Mouse (Mus musculus): Measurements from ENCODE around the gene Prkn. TPM values are rescaled to one million over a fixed set of nuclear protein-coding genes. Genes with fewer than 3 reads are reported as not detected.

The Prkn gene
- polyA plus RNA-seq, 1 experiment from 2014 or later = 2.8 TPM

- H3K4me1 ChIP-seq (ENCODE audit: insufficient read depth, low read length) = no peaks in the 10 kb centered on the region
- WGBS = 49% methylated on average over 8 of the region's 8 CpGs
- no peak overlapping the region for H3K9ac ChIP-seq (replicated peaks; ENCODE audit: low read length)
- no peaks in the 10 kb centered on the region for H3K27me3 ChIP-seq (ENCODE audit: insufficient read depth, low read length)
- no peak overlapping the region for H3K27ac ChIP-seq (ENCODE audit: low read length)
- no peak for ATAC-seq (ENCODE audit: low FRiP score, low TSS enrichment)
- H3K36me3 ChIP-seq (ENCODE audit: insufficient read depth, low read length) = no peaks in the 10 kb centered on the region
- no peak overlapping the region for H3K4me2 ChIP-seq (replicated peaks; ENCODE audit: low read depth, low read length)
- H3K4me3 ChIP-seq (ENCODE audit: low read length) = no peak overlapping the region
- no peaks in the 10 kb centered on the region for H3K9me3 ChIP-seq (ENCODE audit: low read length)
Measured at GRCm38 (mm10) chr17:11570392-11570791, 730.2 kb downstream of the Prkn start.

GRCm38 (mm10) chr17:11573666-11574065, 733.5 kb downstream of the Prkn start:
- Histone ChIP-seq H3K9ac (replicated peaks; ENCODE audit: low read length) (no peak overlapping the region), H3K4me2 (replicated peaks; ENCODE audit: low read depth, low read length) (no peak overlapping the region), H3K4me3 (ENCODE audit: low read length) (no peak overlapping the region), H3K9me3 (ENCODE audit: low read length) (no peaks in the 10 kb centered on the region), H3K4me1 (ENCODE audit: insufficient read depth, low read length) (no peaks in the 10 kb centered on the region), H3K27me3 (ENCODE audit: insufficient read depth, low read length) (no peaks in the 10 kb centered on the region), H3K36me3 (ENCODE audit: insufficient read depth, low read length) (no peaks in the 10 kb centered on the region), H3K27ac (ENCODE audit: low read length) (no peak overlapping the region)
- no peak for ATAC-seq (ENCODE audit: low FRiP score, low TSS enrichment)
- WGBS = 87% methylated on average over 9 of the region's 9 CpGs

- WGBS = 86% methylated on average over 4 of the region's 4 CpGs
- H3K4me1 ChIP-seq (ENCODE audit: insufficient read depth, low read length) = no peaks in the 10 kb centered on the region
- no peak for ATAC-seq (ENCODE audit: low FRiP score, low TSS enrichment)
- no peak overlapping the region for H3K27ac ChIP-seq (ENCODE audit: low read length)
- no peak overlapping the region for H3K4me2 ChIP-seq (replicated peaks; ENCODE audit: low read depth, low read length)
- no peaks in the 10 kb centered on the region for H3K9me3 ChIP-seq (ENCODE audit: low read length)
- H3K9ac ChIP-seq (replicated peaks; ENCODE audit: low read length) = no peak overlapping the region
- no peaks in the 10 kb centered on the region for H3K27me3 ChIP-seq (ENCODE audit: insufficient read depth, low read length)
- H3K4me3 ChIP-seq (ENCODE audit: low read length) = no peak overlapping the region
- no peaks in the 10 kb centered on the region for H3K36me3 ChIP-seq (ENCODE audit: insufficient read depth, low read length)
Measured at GRCm38 (mm10) chr17:11585491-11585890, 745.3 kb downstream of the Prkn start.

GRCm38 (mm10) chr17:11607931-11608330, 767.7 kb downstream of the Prkn start:
- Histone ChIP-seq H3K36me3 (ENCODE audit: insufficient read depth, low read length) (no peaks in the 10 kb centered on the region), H3K27me3 (ENCODE audit: insufficient read depth, low read length) (no peaks in the 10 kb centered on the region), H3K4me3 (ENCODE audit: low read length) (no peak overlapping the region), H3K27ac (ENCODE audit: low read length) (no peak overlapping the region), H3K4me2 (replicated peaks; ENCODE audit: low read depth, low read length) (no peak overlapping the region), H3K9ac (replicated peaks; ENCODE audit: low read length) (no peak overlapping the region), H3K9me3 (ENCODE audit: low read length) (0 out of 2 replicates have a peak, but pooled peaks cover under 1% of the 10 kb centered on the region), H3K4me1 (ENCODE audit: insufficient read depth, low read length) (peaks cover 8% of the 10 kb centered on the region)
- no peak for ATAC-seq (ENCODE audit: low FRiP score, low TSS enrichment)
- 97% methylated on average over 5 of the region's 5 CpGs for WGBS

GRCm38 (mm10) chr17:11611459-11611858, 771.3 kb downstream of the Prkn start:
- H3K27me3 ChIP-seq (ENCODE audit: insufficient read depth, low read length) = no peaks in the 10 kb centered on the region
- H3K4me2 ChIP-seq (replicated peaks; ENCODE audit: low read depth, low read length) = no peak overlapping the region
- H3K4me1 ChIP-seq (ENCODE audit: insufficient read depth, low read length) = peaks cover 12% of the 10 kb centered on the region
- H3K9ac ChIP-seq (replicated peaks; ENCODE audit: low read length) = no peak overlapping the region
- no peaks in the 10 kb centered on the region for H3K36me3 ChIP-seq (ENCODE audit: insufficient read depth, low read length)
- no peaks in the 10 kb centered on the region for H3K9me3 ChIP-seq (ENCODE audit: low read length)
- WGBS = 13% methylated on average over 7 of the region's 7 CpGs
- no peak overlapping the region for H3K27ac ChIP-seq (ENCODE audit: low read length)
- H3K4me3 ChIP-seq (ENCODE audit: low read length) = no peak overlapping the region
- no peak for ATAC-seq (ENCODE audit: low FRiP score, low TSS enrichment)

GRCm38 (mm10) chr17:11612801-11613531, 772.8 kb downstream of the Prkn start:
- Histone ChIP-seq H3K4me3 (ENCODE audit: low read length) (0 out of 2 replicates have a peak overlapping the region, but pooled peaks have one; percentile 4), H3K27ac (ENCODE audit: low read length) (no peak overlapping the region), H3K36me3 (ENCODE audit: insufficient read depth, low read length) (no peaks in the 10 kb centered on the region), H3K4me2 (replicated peaks; ENCODE audit: low read depth, low read length) (peak overlapping the region; percentile 37), H3K4me1 (ENCODE audit: insufficient read depth, low read length) (peaks cover 12% of the 10 kb centered on the region), H3K9me3 (ENCODE audit: low read length) (no peaks in the 10 kb centered on the region), H3K27me3 (ENCODE audit: insufficient read depth, low read length) (no peaks in the 10 kb centered on the region), H3K9ac (replicated peaks; ENCODE audit: low read length) (no peak overlapping the region)
- WGBS = 38% methylated on average over 21 of the region's 21 CpGs
- ATAC-seq (ENCODE audit: low FRiP score, low TSS enrichment) = peak; percentile 52

GRCm38 (mm10) chr17:11617552-11617951, 777.4 kb downstream of the Prkn start:
- ATAC-seq (ENCODE audit: low FRiP score, low TSS enrichment) = no peak
- Histone ChIP-seq H3K9me3 (ENCODE audit: low read length) (no peaks in the 10 kb centered on the region), H3K36me3 (ENCODE audit: insufficient read depth, low read length) (no peaks in the 10 kb centered on the region), H3K27ac (ENCODE audit: low read length) (no peak overlapping the region), H3K9ac (replicated peaks; ENCODE audit: low read length) (no peak overlapping the region), H3K4me2 (replicated peaks; ENCODE audit: low read depth, low read length) (no peak overlapping the region), H3K27me3 (ENCODE audit: insufficient read depth, low read length) (no peaks in the 10 kb centered on the region), H3K4me3 (ENCODE audit: low read length) (no peak overlapping the region), H3K4me1 (ENCODE audit: insufficient read depth, low read length) (peaks cover 8% of the 10 kb centered on the region)
- 74% methylated on average over 2 of the region's 2 CpGs for WGBS

- no peak overlapping the region for H3K27ac ChIP-seq (ENCODE audit: low read length)
- no peak overlapping the region for H3K4me3 ChIP-seq (ENCODE audit: low read length)
- no peak for ATAC-seq (ENCODE audit: low FRiP score, low TSS enrichment)
- no peaks in the 10 kb centered on the region for H3K36me3 ChIP-seq (ENCODE audit: insufficient read depth, low read length)
- H3K4me2 ChIP-seq (replicated peaks; ENCODE audit: low read depth, low read length) = no peak overlapping the region
- H3K27me3 ChIP-seq (ENCODE audit: insufficient read depth, low read length) = no peaks in the 10 kb centered on the region
- no peaks in the 10 kb centered on the region for H3K4me1 ChIP-seq (ENCODE audit: insufficient read depth, low read length)
- no peaks in the 10 kb centered on the region for H3K9me3 ChIP-seq (ENCODE audit: low read length)
- 80% methylated on average over 8 of the region's 8 CpGs for WGBS
- H3K9ac ChIP-seq (replicated peaks; ENCODE audit: low read length) = no peak overlapping the region
Measured at GRCm38 (mm10) chr17:11618886-11619590, 778.9 kb downstream of the Prkn start.

- Histone ChIP-seq H3K27ac (ENCODE audit: low read length) (no peak overlapping the region), H3K9ac (replicated peaks; ENCODE audit: low read length) (no peak overlapping the region), H3K27me3 (ENCODE audit: insufficient read depth, low read length) (no peaks in the 10 kb centered on the region), H3K4me2 (replicated peaks; ENCODE audit: low read depth, low read length) (no peak overlapping the region), H3K4me3 (ENCODE audit: low read length) (no peak overlapping the region), H3K4me1 (ENCODE audit: insufficient read depth, low read length) (no peaks in the 10 kb centered on the region), H3K36me3 (ENCODE audit: insufficient read depth, low read length) (no peaks in the 10 kb centered on the region), H3K9me3 (ENCODE audit: low read length) (no peaks in the 10 kb centered on the region)
- ATAC-seq (ENCODE audit: low FRiP score, low TSS enrichment) = no peak
- WGBS = 56% methylated on average over 3 of the region's 3 CpGs
Measured at GRCm38 (mm10) chr17:11620770-11621169, 780.6 kb downstream of the Prkn start.

GRCm38 (mm10) chr17:11621492-11621891, 781.3 kb downstream of the Prkn start:
- Histone ChIP-seq H3K27ac (ENCODE audit: low read length) (no peak overlapping the region), H3K9me3 (ENCODE audit: low read length) (no peaks in the 10 kb centered on the region), H3K9ac (replicated peaks; ENCODE audit: low read length) (no peak overlapping the region), H3K27me3 (ENCODE audit: insufficient read depth, low read length) (no peaks in the 10 kb centered on the region), H3K4me2 (replicated peaks; ENCODE audit: low read depth, low read length) (no peak overlapping the region), H3K4me1 (ENCODE audit: insufficient read depth, low read length) (no peaks in the 10 kb centered on the region), H3K36me3 (ENCODE audit: insufficient read depth, low read length) (no peaks in the 10 kb centered on the region), H3K4me3 (ENCODE audit: low read length) (no peak overlapping the region)
- 64% methylated on average over 3 of the region's 3 CpGs for WGBS
- ATAC-seq (ENCODE audit: low FRiP score, low TSS enrichment) = no peak

All from kidney, embryonic 16.5 days (tissue).